Mouse (Mus musculus): Measurements from ENCODE around the gene Jund. TPM values are rescaled to one million over a fixed set of nuclear protein-coding genes. Genes with fewer than 3 reads are reported as not detected.

Jund gene
- polyA plus RNA-seq, 1 experiment from 2014 or later: 19.6 TPM

DNA sequence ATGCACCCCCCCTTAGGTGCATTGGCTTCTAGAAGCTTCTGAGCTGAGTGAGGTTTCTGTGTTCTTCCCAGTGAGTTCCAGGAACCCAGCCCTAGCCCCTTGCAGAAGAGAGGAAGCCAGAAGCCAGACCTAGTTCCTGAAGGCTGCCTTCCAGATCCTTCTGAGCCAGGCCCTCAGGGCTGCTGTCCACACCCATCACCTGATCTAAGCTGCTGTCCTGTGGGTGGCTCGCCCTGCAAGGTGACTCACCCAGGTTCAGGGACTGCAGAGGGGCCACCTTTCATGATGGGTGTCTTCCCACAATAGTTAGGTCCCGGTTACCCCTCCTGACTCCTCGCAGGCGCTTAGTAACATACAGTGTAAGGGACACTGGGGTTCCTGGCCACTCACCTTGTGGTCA, 19.3 kb upstream of the Jund start:
- WGBS (ENCODE audit: insufficient replicate concordance): 80% methylated on average over 4 of the region's 4 CpGs

DNA sequence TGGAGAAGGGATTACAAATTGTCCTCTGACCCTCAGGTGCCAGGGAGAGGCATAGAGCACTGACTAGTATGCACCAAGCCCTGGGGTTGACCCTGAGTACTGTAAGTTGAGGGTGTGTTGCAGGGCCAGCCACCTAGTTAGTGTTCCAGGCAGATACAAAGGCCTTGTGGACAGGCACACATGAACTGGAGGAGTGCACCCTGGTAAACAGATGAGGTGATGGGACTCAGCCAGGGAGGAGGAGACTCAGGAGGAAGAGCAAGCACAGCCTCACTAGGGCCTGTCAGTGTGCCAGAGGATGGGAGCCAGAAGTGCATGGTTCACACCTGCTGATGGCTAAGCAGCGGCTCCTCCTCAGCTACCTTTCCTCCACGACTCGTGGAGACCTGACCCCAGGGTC, 18.7 kb upstream of the Jund start:
- Histone ChIP-seq H3K9me3 (ENCODE audit: low read length) (no peaks in the 10 kb centered on the region), H3K4me1 (ENCODE audit: insufficient read depth) (peaks cover 38% of the 10 kb centered on the region), H3K4me3 (ENCODE audit: low read depth, low read length) (no peak overlapping the region), H3K27me3 (ENCODE audit: insufficient read depth, low read length) (no peaks in the 10 kb centered on the region), H3K4me2 (ENCODE audit: low read depth, low read length) (no peak overlapping the region), H3K9ac (replicated peaks) (0 out of 2 replicates have a peak overlapping the region, but pooled peaks have one; percentile 4), H3K36me3 (replicated peaks; ENCODE audit: insufficient read depth, low read length) (peaks cover 10% of the 10 kb centered on the region), H3K27ac (ENCODE audit: low read depth) (peak overlapping the region; percentile 71)
- no peak for TF ChIP-seq EP300 (IDR thresholded peaks at IDR 0.05; ENCODE audit: low read depth)
- no peak for TF ChIP-seq CTCF (IDR thresholded peaks at IDR 0.05; ENCODE audit: low read depth)
- DNase-seq (peak; percentile 54), ATAC-seq (peak; percentile 85)
- WGBS (ENCODE audit: insufficient replicate concordance): 75% methylated on average over 3 of the region's 3 CpGs

More for the DNA sequence above, 19.3 kb upstream of the Jund start:
- no peak overlapping the region for H3K4me3 ChIP-seq (ENCODE audit: low read depth, low read length)
- peak overlapping the region; percentile 71 for H3K27ac ChIP-seq (ENCODE audit: low read depth)
- H3K4me1 ChIP-seq (ENCODE audit: insufficient read depth): peaks cover 44% of the 10 kb centered on the region
- peaks cover 10% of the 10 kb centered on the region for H3K36me3 ChIP-seq (replicated peaks; ENCODE audit: insufficient read depth, low read length)
- TF ChIP-seq CTCF (IDR thresholded peaks at IDR 0.05; ENCODE audit: low read depth) (no peak), EP300 (IDR thresholded peaks at IDR 0.05; ENCODE audit: low read depth) (no peak)
- no peak overlapping the region for H3K4me2 ChIP-seq (ENCODE audit: low read depth, low read length)
- ATAC-seq (0 out of 2 replicates have a peak, but pooled peaks have one; percentile 7), DNase-seq (no peak)
- no peaks in the 10 kb centered on the region for H3K27me3 ChIP-seq (ENCODE audit: insufficient read depth, low read length)
- H3K9me3 ChIP-seq (ENCODE audit: low read length): no peaks in the 10 kb centered on the region
- no peak overlapping the region for H3K9ac ChIP-seq (replicated peaks)

DNA sequence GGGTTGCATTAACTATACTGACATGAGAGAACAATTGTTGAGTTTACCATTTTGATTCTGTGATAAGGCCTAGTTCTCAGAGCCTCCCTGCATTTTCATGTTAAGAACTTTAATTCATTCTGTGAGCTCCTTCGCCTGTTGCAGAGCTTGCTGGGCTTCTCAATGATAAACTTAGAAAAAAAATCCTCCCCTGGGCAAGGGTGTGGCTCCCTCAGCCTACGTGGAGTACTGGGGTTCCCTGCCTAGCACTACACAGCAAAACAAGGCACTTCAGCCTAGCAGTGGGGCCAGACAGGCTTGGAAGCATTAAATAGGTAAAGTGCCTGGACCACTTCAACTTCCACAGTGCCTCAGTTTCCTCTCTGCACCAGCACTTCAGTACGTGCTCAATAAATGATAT, 17.3 kb upstream of the Jund start:
- Histone ChIP-seq H3K9ac (replicated peaks) (no peak overlapping the region), H3K27me3 (ENCODE audit: insufficient read depth, low read length) (no peaks in the 10 kb centered on the region), H3K4me3 (ENCODE audit: low read depth, low read length) (no peak overlapping the region), H3K9me3 (ENCODE audit: low read length) (no peaks in the 10 kb centered on the region), H3K36me3 (replicated peaks; ENCODE audit: insufficient read depth, low read length) (peaks cover 10% of the 10 kb centered on the region), H3K4me1 (ENCODE audit: insufficient read depth) (peaks cover 37% of the 10 kb centered on the region), H3K4me2 (ENCODE audit: low read depth, low read length) (no peak overlapping the region), H3K27ac (ENCODE audit: low read depth) (no peak overlapping the region)
- 72% methylated on average over 3 of the region's 3 CpGs for WGBS (ENCODE audit: insufficient replicate concordance)
- TF ChIP-seq EP300 (IDR thresholded peaks at IDR 0.05; ENCODE audit: low read depth) (no peak), CTCF (IDR thresholded peaks at IDR 0.05; ENCODE audit: low read depth) (no peak)
- no peak for ATAC-seq
- no peak for DNase-seq

DNA sequence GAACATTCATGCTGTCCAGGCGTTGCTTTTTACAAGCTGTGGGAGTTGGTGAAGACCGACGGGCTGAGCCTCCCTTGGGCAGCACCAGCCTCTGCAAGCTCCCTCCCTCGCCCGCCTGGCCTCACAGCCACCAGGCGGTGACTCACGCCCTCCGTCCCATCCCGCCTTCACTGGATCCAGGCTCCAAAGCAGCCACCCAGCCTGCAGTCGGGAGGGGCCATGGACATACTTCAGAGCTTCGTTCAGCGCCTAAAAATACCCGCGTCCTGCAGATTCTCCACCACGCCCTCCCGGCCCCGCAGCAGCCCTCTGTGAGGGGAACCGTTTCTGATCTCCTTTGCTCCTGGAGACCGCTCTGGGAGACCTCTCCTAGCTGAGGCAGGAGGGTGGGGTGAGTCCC, 16.6 kb upstream of the Jund start:
- H3K27ac ChIP-seq (ENCODE audit: low read depth): no peak overlapping the region
- H3K9me3 ChIP-seq (ENCODE audit: low read length): no peaks in the 10 kb centered on the region
- H3K36me3 ChIP-seq (replicated peaks; ENCODE audit: insufficient read depth, low read length): peaks cover 10% of the 10 kb centered on the region
- peaks cover 33% of the 10 kb centered on the region for H3K4me1 ChIP-seq (ENCODE audit: insufficient read depth)
- no peak for TF ChIP-seq EP300 (IDR thresholded peaks at IDR 0.05; ENCODE audit: low read depth)
- 0 out of 2 replicates have a peak, but pooled peaks have one; percentile 3 for TF ChIP-seq CTCF (IDR thresholded peaks at IDR 0.05; ENCODE audit: low read depth)
- H3K27me3 ChIP-seq (ENCODE audit: insufficient read depth, low read length): no peaks in the 10 kb centered on the region
- ATAC-seq (no peak), DNase-seq (peak; percentile 42)
- H3K4me3 ChIP-seq (ENCODE audit: low read depth, low read length): no peak overlapping the region
- H3K4me2 ChIP-seq (ENCODE audit: low read depth, low read length): no peak overlapping the region
- 16% methylated on average over 19 of the region's 19 CpGs for WGBS (ENCODE audit: insufficient replicate concordance)
- 0 out of 2 replicates have a peak overlapping the region, but pooled peaks have one; percentile 6 for H3K9ac ChIP-seq (replicated peaks)

DNA sequence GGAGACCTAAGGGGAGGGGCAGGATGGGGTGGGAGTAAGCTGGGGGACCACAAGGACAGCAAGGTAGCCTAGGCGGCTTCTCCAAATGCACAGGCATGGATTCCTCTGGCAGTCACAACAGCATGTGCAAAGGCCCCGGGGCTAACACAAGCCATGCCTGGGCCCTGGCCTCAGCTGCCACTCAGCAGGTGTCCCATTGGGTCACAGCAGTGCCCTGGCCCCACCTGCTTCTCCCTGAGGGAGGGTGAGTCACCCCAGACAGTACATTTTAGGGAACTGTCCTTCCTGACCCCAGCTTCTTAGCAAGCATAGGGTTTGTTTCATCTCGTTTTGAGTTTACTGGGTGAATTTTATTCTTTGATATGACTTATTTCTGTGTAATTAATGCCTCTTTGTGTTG, 16.1 kb upstream of the Jund start:
- Histone ChIP-seq H3K27ac (ENCODE audit: low read depth) (no peak overlapping the region), H3K4me1 (ENCODE audit: insufficient read depth) (peaks cover 29% of the 10 kb centered on the region), H3K4me3 (ENCODE audit: low read depth, low read length) (no peak overlapping the region), H3K4me2 (ENCODE audit: low read depth, low read length) (no peak overlapping the region), H3K36me3 (replicated peaks; ENCODE audit: insufficient read depth, low read length) (peaks cover 10% of the 10 kb centered on the region), H3K9me3 (ENCODE audit: low read length) (no peaks in the 10 kb centered on the region), H3K27me3 (ENCODE audit: insufficient read depth, low read length) (no peaks in the 10 kb centered on the region), H3K9ac (replicated peaks) (no peak overlapping the region)
- 58% methylated on average over 3 of the region's 3 CpGs for WGBS (ENCODE audit: insufficient replicate concordance)
- no peak for TF ChIP-seq EP300 (IDR thresholded peaks at IDR 0.05; ENCODE audit: low read depth)
- TF ChIP-seq CTCF (IDR thresholded peaks at IDR 0.05; ENCODE audit: low read depth): no peak
- ATAC-seq (no peak), DNase-seq (no peak)

DNA sequence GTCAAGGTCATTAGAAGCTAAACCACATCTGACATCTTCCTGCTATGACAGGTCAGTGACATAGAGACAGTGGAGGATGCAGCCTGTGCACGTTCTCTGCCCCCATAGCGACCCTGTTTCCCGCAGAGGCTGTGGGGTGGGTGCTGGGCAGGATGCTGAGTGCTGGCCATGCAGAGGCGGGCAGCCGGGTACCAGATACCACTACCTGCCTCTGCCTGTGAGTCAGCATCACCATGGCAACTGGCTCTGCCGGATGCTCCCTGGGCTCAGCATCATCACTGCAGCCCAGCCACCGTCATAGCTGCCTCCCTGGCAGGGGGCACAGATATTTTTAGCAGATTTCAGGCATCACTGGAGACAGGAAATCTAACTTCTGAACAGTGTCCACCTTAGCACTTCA, 14.5 kb upstream of the Jund start:
- Histone ChIP-seq H3K9ac (replicated peaks) (no peak overlapping the region), H3K36me3 (replicated peaks; ENCODE audit: insufficient read depth, low read length) (no peaks in the 10 kb centered on the region), H3K27ac (ENCODE audit: low read depth) (no peak overlapping the region), H3K27me3 (ENCODE audit: insufficient read depth, low read length) (no peaks in the 10 kb centered on the region), H3K4me3 (ENCODE audit: low read depth, low read length) (no peak overlapping the region), H3K9me3 (ENCODE audit: low read length) (no peaks in the 10 kb centered on the region), H3K4me1 (ENCODE audit: insufficient read depth) (peaks cover 15% of the 10 kb centered on the region), H3K4me2 (ENCODE audit: low read depth, low read length) (no peak overlapping the region)
- ATAC-seq (peak; percentile 2; the same call in 1 of the 2 replicates), DNase-seq (no peak)
- no peak for TF ChIP-seq EP300 (IDR thresholded peaks at IDR 0.05; ENCODE audit: low read depth)
- TF ChIP-seq CTCF (IDR thresholded peaks at IDR 0.05; ENCODE audit: low read depth): no peak
- 58% methylated on average over 7 of the region's 7 CpGs for WGBS (ENCODE audit: insufficient replicate concordance)

DNA sequence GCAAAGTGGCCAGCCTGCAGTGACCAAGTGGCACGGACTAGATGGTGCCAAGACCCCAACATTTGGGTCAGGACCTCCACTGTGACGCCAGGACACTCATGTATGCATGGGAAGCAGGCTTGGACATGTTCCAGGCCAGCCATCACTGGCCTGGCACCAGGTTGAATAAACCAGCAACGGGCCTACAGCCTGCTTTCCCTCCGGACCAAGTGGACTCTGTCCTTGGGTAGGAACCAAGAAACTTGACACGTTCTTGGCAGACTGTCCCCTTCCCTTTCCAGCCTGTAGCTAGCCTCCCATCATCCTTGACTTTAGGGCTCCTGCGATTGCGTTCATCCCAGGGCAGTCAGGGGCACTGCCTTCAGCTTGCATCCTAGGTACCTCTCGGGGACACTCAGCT, 11.2 kb upstream of the Jund start:
- Histone ChIP-seq H3K4me1 (ENCODE audit: insufficient read depth) (peaks cover 6% of the 10 kb centered on the region; the same call in 1 of the 2 replicates), H3K36me3 (replicated peaks; ENCODE audit: insufficient read depth, low read length) (no peaks in the 10 kb centered on the region), H3K4me3 (ENCODE audit: low read depth, low read length) (no peak overlapping the region), H3K27ac (ENCODE audit: low read depth) (no peak overlapping the region), H3K4me2 (ENCODE audit: low read depth, low read length) (no peak overlapping the region), H3K9ac (replicated peaks) (no peak overlapping the region), H3K27me3 (ENCODE audit: insufficient read depth, low read length) (no peaks in the 10 kb centered on the region), H3K9me3 (ENCODE audit: low read length) (no peaks in the 10 kb centered on the region)
- ATAC-seq: no peak
- TF ChIP-seq EP300 (IDR thresholded peaks at IDR 0.05; ENCODE audit: low read depth) (no peak), CTCF (IDR thresholded peaks at IDR 0.05; ENCODE audit: low read depth) (no peak)
- DNase-seq: no peak
- 81% methylated on average over 8 of the region's 8 CpGs for WGBS (ENCODE audit: insufficient replicate concordance)
